Mouse (Mus musculus): ENCODE measurements at regions not wholly inside any gene's neighbourhood (a gene's known extent, or its start where the extent isn't known, plus 50 kb on each side); places are given as distances from the start of the nearest gene placed in this dataset.

DNA sequence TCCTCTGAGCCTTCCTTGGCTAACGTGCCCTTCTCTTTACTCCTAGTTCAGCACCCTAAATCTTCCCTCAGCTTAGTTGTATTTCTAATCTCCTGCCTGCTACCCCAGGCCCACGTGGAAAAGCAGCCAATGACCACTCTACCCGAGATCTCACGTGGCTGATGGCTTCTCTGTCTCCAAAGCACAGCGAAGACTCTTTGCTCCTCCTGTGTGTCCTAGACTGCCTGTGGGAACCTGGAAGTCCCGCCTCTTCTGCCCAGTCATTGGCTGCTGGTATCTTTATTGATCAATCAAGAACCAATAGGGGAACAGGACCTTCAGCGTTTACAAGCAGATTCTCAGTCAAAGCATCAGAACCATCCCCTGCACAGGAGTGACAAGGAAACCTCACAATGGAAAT, 54.8 kb downstream of the Gm19935 start:
- no peak overlapping the region for H3K9ac ChIP-seq (ENCODE audit: low read length)
- H3K36me3 ChIP-seq (ENCODE audit: control insufficient read depth, insufficient read depth, low read length), result no peaks in the 10 kb centered on the region
- H3K4me1 ChIP-seq (ENCODE audit: control insufficient read depth in 2 of 2, insufficient read depth in 2 of 2, low read length in 2 of 2), result no peaks in the 10 kb centered on the region
- no peak overlapping the region for H3K4me2 ChIP-seq (ENCODE audit: low read length)
- no peak overlapping the region for H3K4me3 ChIP-seq (ENCODE audit: control insufficient read depth in 1 of 2, insufficient read depth in 1 of 2, low read depth in 1 of 2, low read length in 2 of 2)
- H3K9me3 ChIP-seq (ENCODE audit: control insufficient read depth, low read length), result no peaks in the 10 kb centered on the region
- 73% methylated on average over 7 of the region's 7 CpGs for WGBS
- H3K27me3 ChIP-seq (ENCODE audit: control insufficient read depth, insufficient read depth, low read length), result no peaks in the 10 kb centered on the region
- no peak overlapping the region for H3K27ac ChIP-seq (replicated peaks in 1 of 2; ENCODE audit: control insufficient read depth in 1 of 2, insufficient read depth in 1 of 2, low read depth in 2 of 2, low read length in 2 of 2)
- ATAC-seq (ENCODE audit: insufficient number of reproducible peaks, insufficient read depth, low FRiP score, low read depth), result no peak

DNA sequence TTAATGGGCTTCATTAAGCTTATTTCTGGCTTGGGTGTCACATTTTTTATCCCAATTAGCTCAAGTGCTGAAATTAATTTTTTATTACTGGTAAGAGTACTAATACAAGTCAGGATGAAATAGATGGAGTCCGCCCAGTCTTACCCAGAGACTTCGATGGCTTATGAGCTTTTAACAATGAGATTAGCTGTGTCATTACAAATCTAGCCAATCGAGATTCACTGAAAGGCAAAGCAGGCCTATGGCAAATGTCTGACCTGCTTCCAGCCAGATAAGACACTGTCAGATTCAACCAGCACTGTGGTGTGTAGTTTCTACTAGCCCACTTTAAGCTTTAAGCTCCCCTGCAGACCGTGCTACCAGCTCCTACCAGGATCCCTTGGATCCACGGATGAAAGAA, 55.2 kb downstream of the Gm19935 start:
- Histone ChIP-seq H3K36me3 (ENCODE audit: control insufficient read depth, insufficient read depth, low read length) (no peaks in the 10 kb centered on the region), H3K9me3 (ENCODE audit: control insufficient read depth, low read length) (no peaks in the 10 kb centered on the region), H3K4me1 (ENCODE audit: control insufficient read depth in 2 of 2, insufficient read depth in 2 of 2, low read length in 2 of 2) (no peaks in the 10 kb centered on the region), H3K9ac (ENCODE audit: low read length) (no peak overlapping the region), H3K4me3 (ENCODE audit: control insufficient read depth in 1 of 2, insufficient read depth in 1 of 2, low read depth in 1 of 2, low read length in 2 of 2) (no peak overlapping the region), H3K4me2 (ENCODE audit: low read length) (no peak overlapping the region), H3K27me3 (ENCODE audit: control insufficient read depth, insufficient read depth, low read length) (no peaks in the 10 kb centered on the region), H3K27ac (replicated peaks in 1 of 2; ENCODE audit: control insufficient read depth in 1 of 2, insufficient read depth in 1 of 2, low read depth in 2 of 2, low read length in 2 of 2) (no peak overlapping the region)
- WGBS, result 77% methylated on average over 5 of the region's 5 CpGs
- ATAC-seq (ENCODE audit: insufficient number of reproducible peaks, insufficient read depth, low FRiP score, low read depth), result no peak

DNA sequence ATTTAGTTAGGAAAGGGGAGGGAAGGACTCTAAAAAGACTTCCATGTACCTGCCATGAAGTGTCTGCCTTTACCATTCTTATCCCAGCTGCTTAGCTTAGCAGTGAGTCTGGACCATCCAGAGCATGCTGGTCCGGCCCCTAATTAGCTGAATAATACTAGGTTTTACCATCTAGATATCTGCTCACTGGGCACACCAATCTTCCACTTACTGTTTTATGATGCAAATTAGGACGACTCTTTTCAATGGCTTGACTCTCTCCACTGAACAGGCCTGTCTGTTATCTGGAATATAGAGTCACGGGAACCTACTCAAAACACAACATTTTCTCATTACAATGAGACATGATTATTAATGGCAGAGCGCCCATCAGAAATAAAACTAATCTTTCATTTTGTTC, 55.7 kb downstream of the Gm19935 start:
- Histone ChIP-seq H3K4me1 (ENCODE audit: control insufficient read depth in 2 of 2, insufficient read depth in 2 of 2, low read length in 2 of 2) (no peaks in the 10 kb centered on the region), H3K36me3 (ENCODE audit: control insufficient read depth, insufficient read depth, low read length) (no peaks in the 10 kb centered on the region), H3K27ac (replicated peaks in 1 of 2; ENCODE audit: control insufficient read depth in 1 of 2, insufficient read depth in 1 of 2, low read depth in 2 of 2, low read length in 2 of 2) (no peak overlapping the region), H3K9me3 (ENCODE audit: control insufficient read depth, low read length) (no peaks in the 10 kb centered on the region), H3K4me3 (ENCODE audit: control insufficient read depth in 1 of 2, insufficient read depth in 1 of 2, low read depth in 1 of 2, low read length in 2 of 2) (no peak overlapping the region), H3K27me3 (ENCODE audit: control insufficient read depth, insufficient read depth, low read length) (no peaks in the 10 kb centered on the region), H3K9ac (ENCODE audit: low read length) (no peak overlapping the region), H3K4me2 (ENCODE audit: low read length) (no peak overlapping the region)
- ATAC-seq (ENCODE audit: insufficient number of reproducible peaks, insufficient read depth, low FRiP score, low read depth), result no peak
- 84% methylated on average over 4 of the region's 4 CpGs for WGBS

DNA sequence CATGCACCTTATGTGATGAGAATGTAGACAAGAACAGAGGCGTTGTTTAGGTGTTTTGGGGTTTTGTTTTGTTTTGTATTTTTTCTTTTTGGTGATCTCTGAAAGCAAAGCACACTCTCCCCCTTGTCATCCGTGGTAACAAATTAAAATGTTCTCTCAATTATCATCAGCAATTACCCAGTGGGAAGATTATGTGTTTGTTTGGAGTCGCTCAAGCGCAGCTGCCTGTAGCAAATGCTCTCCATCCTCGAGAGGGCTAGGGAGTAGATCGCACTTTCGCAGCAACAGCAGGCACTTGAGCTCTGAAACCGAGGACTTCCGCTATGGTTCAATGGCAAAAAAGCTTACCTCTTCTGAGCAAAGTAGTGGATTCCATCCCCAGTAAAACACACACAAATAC, 57.7 kb downstream of the Gm19935 start:
- H3K9me3 ChIP-seq (ENCODE audit: control insufficient read depth, low read length), result no peaks in the 10 kb centered on the region
- no peak for ATAC-seq (ENCODE audit: insufficient number of reproducible peaks, insufficient read depth, low FRiP score, low read depth)
- no peaks in the 10 kb centered on the region for H3K36me3 ChIP-seq (ENCODE audit: control insufficient read depth, insufficient read depth, low read length)
- no peaks in the 10 kb centered on the region for H3K27me3 ChIP-seq (ENCODE audit: control insufficient read depth, insufficient read depth, low read length)
- no peak overlapping the region for H3K9ac ChIP-seq (ENCODE audit: low read length)
- no peak overlapping the region for H3K4me3 ChIP-seq (ENCODE audit: control insufficient read depth in 1 of 2, insufficient read depth in 1 of 2, low read depth in 1 of 2, low read length in 2 of 2)
- H3K4me1 ChIP-seq (ENCODE audit: control insufficient read depth in 2 of 2, insufficient read depth in 2 of 2, low read length in 2 of 2), result no peaks in the 10 kb centered on the region
- no peak overlapping the region for H3K4me2 ChIP-seq (ENCODE audit: low read length)
- H3K27ac ChIP-seq (replicated peaks in 1 of 2; ENCODE audit: control insufficient read depth in 1 of 2, insufficient read depth in 1 of 2, low read depth in 2 of 2, low read length in 2 of 2), result no peak overlapping the region
- WGBS, result 77% methylated on average over 9 of the region's 9 CpGs

DNA sequence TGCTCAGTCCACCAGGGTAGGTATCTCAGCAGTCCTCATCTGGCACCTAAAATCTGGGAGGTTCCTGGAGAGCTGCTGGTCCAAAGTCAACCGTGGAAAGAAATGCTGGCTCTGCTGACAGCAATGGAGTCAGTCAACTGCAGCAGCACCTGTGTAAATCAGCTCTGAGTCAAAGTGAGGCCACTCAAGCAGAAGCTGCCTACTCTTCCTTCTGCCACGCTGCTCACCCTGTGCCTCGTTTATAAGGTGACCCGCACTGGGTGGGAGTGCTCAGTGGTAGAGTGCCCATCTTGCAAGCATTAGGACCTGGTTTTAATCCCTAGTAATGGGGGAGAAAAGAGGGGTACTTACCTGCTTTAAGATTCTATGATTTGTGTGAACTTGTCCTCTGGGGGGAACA, 62.2 kb downstream of the Gm19935 start:
- Histone ChIP-seq H3K27me3 (ENCODE audit: control insufficient read depth, insufficient read depth, low read length) (no peaks in the 10 kb centered on the region), H3K4me1 (ENCODE audit: control insufficient read depth in 2 of 2, insufficient read depth in 2 of 2, low read length in 2 of 2) (no peaks in the 10 kb centered on the region), H3K9me3 (ENCODE audit: control insufficient read depth, low read length) (no peaks in the 10 kb centered on the region), H3K4me2 (ENCODE audit: low read length) (no peak overlapping the region), H3K4me3 (ENCODE audit: control insufficient read depth in 1 of 2, insufficient read depth in 1 of 2, low read depth in 1 of 2, low read length in 2 of 2) (no peak overlapping the region), H3K36me3 (ENCODE audit: control insufficient read depth, insufficient read depth, low read length) (no peaks in the 10 kb centered on the region), H3K9ac (ENCODE audit: low read length) (no peak overlapping the region), H3K27ac (replicated peaks in 1 of 2; ENCODE audit: control insufficient read depth in 1 of 2, insufficient read depth in 1 of 2, low read depth in 2 of 2, low read length in 2 of 2) (no peak overlapping the region)
- no peak for ATAC-seq (ENCODE audit: insufficient number of reproducible peaks, insufficient read depth, low FRiP score, low read depth)
- WGBS, result 79% methylated on average over 4 of the region's 4 CpGs

DNA sequence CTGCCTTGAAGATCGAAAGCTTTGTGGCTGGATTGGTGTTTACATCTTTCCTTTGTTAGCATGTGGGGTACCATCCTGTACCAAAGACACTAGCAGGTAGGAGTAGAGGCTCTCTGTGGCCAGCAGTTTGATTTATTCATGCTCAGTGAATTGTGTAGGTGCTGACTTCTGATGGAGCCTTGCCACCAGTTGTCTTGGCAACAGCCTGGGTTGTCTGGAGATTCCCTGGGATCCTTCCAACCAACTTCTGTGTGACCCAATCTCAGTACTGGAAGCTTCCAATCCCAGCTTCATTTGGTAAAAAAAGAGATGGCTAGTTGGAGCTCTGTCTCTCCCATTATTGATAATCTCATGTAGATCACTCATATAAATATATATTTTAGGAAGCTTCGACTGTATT, 73.6 kb downstream of the Gm19935 start:
- no peaks in the 10 kb centered on the region for H3K9me3 ChIP-seq (ENCODE audit: control insufficient read depth, low read length)
- ATAC-seq (ENCODE audit: insufficient number of reproducible peaks, insufficient read depth, low FRiP score, low read depth), result no peak
- H3K4me1 ChIP-seq (ENCODE audit: control insufficient read depth in 2 of 2, insufficient read depth in 2 of 2, low read length in 2 of 2), result no peaks in the 10 kb centered on the region
- no peaks in the 10 kb centered on the region for H3K36me3 ChIP-seq (ENCODE audit: control insufficient read depth, insufficient read depth, low read length)
- H3K4me3 ChIP-seq (ENCODE audit: control insufficient read depth in 1 of 2, insufficient read depth in 1 of 2, low read depth in 1 of 2, low read length in 2 of 2), result no peak overlapping the region
- H3K27me3 ChIP-seq (ENCODE audit: control insufficient read depth, insufficient read depth, low read length), result no peaks in the 10 kb centered on the region
- H3K9ac ChIP-seq (ENCODE audit: low read length), result no peak overlapping the region
- no peak overlapping the region for H3K27ac ChIP-seq (replicated peaks in 1 of 2; ENCODE audit: control insufficient read depth in 1 of 2, insufficient read depth in 1 of 2, low read depth in 2 of 2, low read length in 2 of 2)
- 88% methylated on average over 2 of the region's 2 CpGs for WGBS
- H3K4me2 ChIP-seq (ENCODE audit: low read length), result no peak overlapping the region

DNA sequence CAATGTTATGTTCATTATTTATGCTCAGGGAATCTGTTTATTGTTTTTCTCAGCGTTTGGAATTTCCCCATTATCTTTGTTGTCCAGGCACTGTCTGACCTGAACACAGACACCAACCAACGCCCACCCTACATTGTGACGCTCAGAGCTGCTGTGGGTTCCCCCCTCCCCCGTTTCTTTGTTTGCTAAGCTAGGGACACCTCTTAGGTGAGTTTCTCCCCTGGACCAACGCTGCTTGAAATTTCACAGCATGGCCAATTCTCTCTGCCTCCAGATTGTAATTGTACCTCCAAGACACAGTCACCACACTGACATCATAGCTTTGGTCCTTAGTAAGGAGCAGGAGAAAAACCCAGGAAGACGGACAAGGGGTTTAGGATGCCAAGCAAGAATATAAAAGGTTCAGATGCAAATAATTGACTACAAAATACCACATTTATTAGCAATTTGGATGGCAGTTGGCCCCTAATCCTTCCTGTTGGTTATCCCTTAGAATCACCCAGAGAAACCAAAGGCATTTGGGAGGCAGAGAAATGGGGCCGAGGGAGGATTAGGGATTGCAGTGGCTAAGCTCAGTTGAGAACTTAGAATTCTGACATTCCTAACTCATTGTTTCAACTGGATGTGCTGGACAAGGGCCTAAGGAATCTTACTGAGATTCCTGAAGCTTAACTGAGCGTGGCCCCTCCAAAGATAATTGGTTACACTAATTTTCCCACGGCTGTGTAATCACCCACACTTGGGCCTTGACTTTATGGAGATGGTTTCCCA, 76.0 kb downstream of the Gm19935 start:
- Histone ChIP-seq H3K27ac (replicated peaks in 1 of 2; ENCODE audit: control insufficient read depth in 1 of 2, insufficient read depth in 1 of 2, low read depth in 2 of 2, low read length in 2 of 2) (no peak overlapping the region), H3K9ac (ENCODE audit: low read length) (no peak overlapping the region), H3K4me2 (ENCODE audit: low read length) (no peak overlapping the region), H3K9me3 (ENCODE audit: control insufficient read depth, low read length) (no peaks in the 10 kb centered on the region), H3K4me3 (ENCODE audit: control insufficient read depth in 1 of 2, insufficient read depth in 1 of 2, low read depth in 1 of 2, low read length in 2 of 2) (no peak overlapping the region), H3K27me3 (ENCODE audit: control insufficient read depth, insufficient read depth, low read length) (no peaks in the 10 kb centered on the region), H3K36me3 (ENCODE audit: control insufficient read depth, insufficient read depth, low read length) (no peaks in the 10 kb centered on the region), H3K4me1 (ENCODE audit: control insufficient read depth in 2 of 2, insufficient read depth in 2 of 2, low read length in 2 of 2) (no peaks in the 10 kb centered on the region)
- WGBS, result 55% methylated on average over 9 of the region's 9 CpGs
- no peak for ATAC-seq (ENCODE audit: insufficient number of reproducible peaks, insufficient read depth, low FRiP score, low read depth)

DNA sequence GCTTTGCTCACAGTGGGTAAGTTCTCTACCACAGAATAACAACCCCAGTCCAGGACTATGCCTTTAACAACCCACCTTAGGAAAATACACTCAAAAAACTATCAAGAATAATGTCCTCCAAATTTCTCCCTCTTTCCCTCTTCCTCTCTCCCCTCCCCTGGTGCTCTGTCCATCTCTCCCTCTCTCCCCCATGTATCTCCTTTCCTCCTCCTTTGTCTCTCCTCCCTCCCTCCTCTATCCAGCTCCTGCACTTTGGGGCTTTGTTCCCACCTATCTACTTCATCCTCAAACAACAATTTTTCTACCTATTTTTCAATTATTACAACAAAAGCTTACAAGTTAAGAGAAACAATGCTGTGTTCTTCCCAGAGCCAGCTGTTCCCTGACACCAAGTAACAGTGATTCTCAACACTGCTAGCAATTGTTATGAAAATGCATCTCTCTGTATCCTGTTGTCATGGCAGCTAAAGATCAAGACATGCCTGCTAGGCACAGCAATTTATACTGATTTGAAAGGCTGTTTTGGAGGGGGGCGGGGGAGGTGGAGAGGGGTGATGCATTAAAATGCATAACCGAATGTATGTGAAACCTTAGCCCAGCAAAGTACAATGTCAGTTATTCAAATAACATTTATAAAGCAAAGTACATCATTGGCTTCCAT, 76.8 kb downstream of the Gm19935 start:
- Histone ChIP-seq H3K4me2 (ENCODE audit: low read length) (no peak overlapping the region), H3K4me1 (ENCODE audit: control insufficient read depth in 2 of 2, insufficient read depth in 2 of 2, low read length in 2 of 2) (no peaks in the 10 kb centered on the region), H3K27me3 (ENCODE audit: control insufficient read depth, insufficient read depth, low read length) (no peaks in the 10 kb centered on the region), H3K4me3 (ENCODE audit: control insufficient read depth in 1 of 2, insufficient read depth in 1 of 2, low read depth in 1 of 2, low read length in 2 of 2) (no peak overlapping the region), H3K36me3 (ENCODE audit: control insufficient read depth, insufficient read depth, low read length) (no peaks in the 10 kb centered on the region), H3K9ac (ENCODE audit: low read length) (no peak overlapping the region), H3K9me3 (ENCODE audit: control insufficient read depth, low read length) (no peaks in the 10 kb centered on the region), H3K27ac (replicated peaks in 1 of 2; ENCODE audit: control insufficient read depth in 1 of 2, insufficient read depth in 1 of 2, low read depth in 2 of 2, low read length in 2 of 2) (no peak overlapping the region)
- 64% methylated on average over 2 of the region's 2 CpGs for WGBS
- ATAC-seq (ENCODE audit: insufficient number of reproducible peaks, insufficient read depth, low FRiP score, low read depth), result no peak
